Mouse (Mus musculus): Measurements from ENCODE around the gene Pakap. TPM values are rescaled to one million over a fixed set of nuclear protein-coding genes. Genes with fewer than 3 reads are reported as not detected.

Pakap gene
- polyA plus RNA-seq, 1 experiment from 2014 or later: 9.8 TPM

- Histone ChIP-seq H3K9me3 (ENCODE audit: control insufficient read depth, low read length) (no peaks in the 10 kb centered on the region), H3K27ac (ENCODE audit: low read depth, low read length) (no peak overlapping the region), H3K4me3 (ENCODE audit: low read depth, low read length) (no peak overlapping the region), H3K27me3 (ENCODE audit: control insufficient read depth, insufficient read depth, low read length) (no peaks in the 10 kb centered on the region), H3K36me3 (ENCODE audit: control insufficient read depth, insufficient read depth, low read length) (no peaks in the 10 kb centered on the region), H3K9ac (replicated peaks; ENCODE audit: low read depth, low read length) (no peak overlapping the region), H3K4me2 (ENCODE audit: low read depth, low read length) (no peak overlapping the region), H3K4me1 (ENCODE audit: control insufficient read depth, insufficient read depth, low read length) (no peaks in the 10 kb centered on the region)
- no peak for ATAC-seq (ENCODE audit: low read depth)
- 82% methylated on average over 4 of the region's 4 CpGs for WGBS
Observed at GRCm38 (mm10) chr4:57672541-57672940, 104.6 kb downstream of the Pakap start.

DNA sequence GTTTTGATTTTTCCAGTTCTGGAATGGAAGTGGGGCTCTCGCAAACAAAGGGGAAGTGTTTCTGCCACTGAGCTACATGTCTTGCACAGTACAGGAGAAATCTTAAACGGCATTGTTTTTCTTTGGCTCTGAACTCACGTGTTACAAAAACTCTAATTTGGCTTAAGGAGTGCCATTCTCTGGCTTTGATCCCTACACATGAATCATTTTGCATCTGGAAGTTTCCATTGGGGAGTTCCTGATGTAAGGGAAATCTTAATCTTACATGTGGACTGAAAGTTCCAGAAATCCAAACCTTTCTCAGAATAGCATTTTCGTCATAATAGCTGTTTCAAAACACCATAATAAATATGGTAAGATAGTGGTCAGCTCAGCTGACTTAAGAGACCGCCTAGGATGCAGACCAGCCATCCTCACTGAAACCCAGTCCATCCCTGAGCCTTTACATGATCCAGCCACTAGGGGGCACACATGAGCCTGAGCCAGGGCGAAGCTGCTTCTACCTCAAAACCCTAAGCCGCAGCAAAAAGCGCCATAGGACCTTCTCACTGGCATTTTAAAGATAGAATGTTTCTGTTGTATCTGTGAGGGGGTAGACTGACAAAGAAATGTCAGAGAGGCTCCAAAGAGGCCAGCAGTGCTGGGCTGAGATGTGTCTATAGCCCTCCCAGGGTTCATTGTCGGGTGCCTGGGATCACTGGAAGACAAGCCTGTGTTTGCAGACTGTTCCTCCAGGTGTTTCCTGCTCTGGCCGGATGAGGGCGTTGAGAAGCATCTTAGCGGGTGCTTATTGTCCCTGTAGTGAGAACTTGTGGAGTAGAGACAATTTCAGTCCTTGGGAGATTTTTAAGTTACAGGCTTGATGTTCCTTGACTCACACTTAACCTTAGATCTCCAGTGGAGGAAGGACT lies 105.3 kb downstream of the Pakap start:
- ATAC-seq (ENCODE audit: low read depth): peak; percentile 80

GRCm38 (mm10) chr4:57674351-57674750 lies 106.4 kb downstream of the Pakap start:
- H3K27ac ChIP-seq (ENCODE audit: low read depth, low read length): no peak overlapping the region
- WGBS: 83% methylated on average over 7 of the region's 7 CpGs
- no peaks in the 10 kb centered on the region for H3K27me3 ChIP-seq (ENCODE audit: control insufficient read depth, insufficient read depth, low read length)
- no peak overlapping the region for H3K4me3 ChIP-seq (ENCODE audit: low read depth, low read length)
- no peak overlapping the region for H3K9ac ChIP-seq (replicated peaks; ENCODE audit: low read depth, low read length)
- no peak for ATAC-seq (ENCODE audit: low read depth)
- no peak overlapping the region for H3K4me2 ChIP-seq (ENCODE audit: low read depth, low read length)
- H3K9me3 ChIP-seq (ENCODE audit: control insufficient read depth, low read length): no peaks in the 10 kb centered on the region
- no peaks in the 10 kb centered on the region for H3K4me1 ChIP-seq (ENCODE audit: control insufficient read depth, insufficient read depth, low read length)
- no peaks in the 10 kb centered on the region for H3K36me3 ChIP-seq (ENCODE audit: control insufficient read depth, insufficient read depth, low read length)

More for the DNA sequence above, 105.3 kb downstream of the Pakap start:
- H3K9me3 ChIP-seq (ENCODE audit: control insufficient read depth, low read length): no peaks in the 10 kb centered on the region
- H3K27ac ChIP-seq (ENCODE audit: low read depth, low read length): no peak overlapping the region
- 15% methylated on average over 12 of the region's 12 CpGs for WGBS
- peak overlapping the region; percentile 52 for H3K4me2 ChIP-seq (ENCODE audit: low read depth, low read length)
- no peaks in the 10 kb centered on the region for H3K27me3 ChIP-seq (ENCODE audit: control insufficient read depth, insufficient read depth, low read length)
- peak overlapping the region; percentile 44; the same call in 1 of the 2 replicates for H3K9ac ChIP-seq (replicated peaks; ENCODE audit: low read depth, low read length)
- H3K4me3 ChIP-seq (ENCODE audit: low read depth, low read length): 0 out of 2 replicates have a peak overlapping the region, but pooled peaks have one; percentile 15
- H3K36me3 ChIP-seq (ENCODE audit: control insufficient read depth, insufficient read depth, low read length): no peaks in the 10 kb centered on the region
- H3K4me1 ChIP-seq (ENCODE audit: control insufficient read depth, insufficient read depth, low read length): no peaks in the 10 kb centered on the region

DNA sequence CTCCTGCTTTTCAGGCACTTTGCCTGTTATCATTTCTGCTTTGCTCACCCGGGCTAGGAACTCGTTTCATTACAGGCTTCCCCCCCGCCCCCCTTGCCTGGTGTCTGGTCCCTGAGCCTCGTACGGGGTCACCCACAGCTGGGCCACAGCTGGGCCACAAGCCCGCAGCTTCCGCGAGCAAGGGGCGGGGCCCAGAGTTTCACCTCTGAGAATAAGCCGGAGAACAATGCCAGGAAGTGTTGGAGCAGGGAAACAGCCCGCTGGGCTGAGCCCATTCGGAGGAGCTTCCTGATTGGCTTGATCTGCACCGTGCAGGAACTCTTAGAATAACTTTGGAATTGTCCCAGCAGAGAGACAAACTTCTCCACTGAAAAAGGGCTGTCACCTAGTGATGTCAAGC lies 107.4 kb downstream of the Pakap start:
- Histone ChIP-seq H3K27ac (ENCODE audit: low read depth, low read length) (no peak overlapping the region), H3K4me3 (ENCODE audit: low read depth, low read length) (0 out of 2 replicates have a peak overlapping the region, but pooled peaks have one; percentile 9), H3K4me2 (ENCODE audit: low read depth, low read length) (peak overlapping the region; percentile 30; the same call in 1 of the 2 replicates), H3K4me1 (ENCODE audit: control insufficient read depth, insufficient read depth, low read length) (no peaks in the 10 kb centered on the region), H3K9me3 (ENCODE audit: control insufficient read depth, low read length) (no peaks in the 10 kb centered on the region), H3K27me3 (ENCODE audit: control insufficient read depth, insufficient read depth, low read length) (no peaks in the 10 kb centered on the region), H3K36me3 (ENCODE audit: control insufficient read depth, insufficient read depth, low read length) (no peaks in the 10 kb centered on the region), H3K9ac (replicated peaks; ENCODE audit: low read depth, low read length) (0 out of 2 replicates have a peak overlapping the region, but pooled peaks have one; percentile 9)
- 3% methylated on average over 13 of the region's 13 CpGs for whole genome bisulfite sequencing
- peak; percentile 54 for ATAC-seq (ENCODE audit: low read depth)

GRCm38 (mm10) chr4:57677916-57678315 lies 109.9 kb downstream of the Pakap start:
- WGBS: 85% methylated on average over 12 of the region's 12 CpGs
- no peak for ATAC-seq (ENCODE audit: low read depth)

DNA sequence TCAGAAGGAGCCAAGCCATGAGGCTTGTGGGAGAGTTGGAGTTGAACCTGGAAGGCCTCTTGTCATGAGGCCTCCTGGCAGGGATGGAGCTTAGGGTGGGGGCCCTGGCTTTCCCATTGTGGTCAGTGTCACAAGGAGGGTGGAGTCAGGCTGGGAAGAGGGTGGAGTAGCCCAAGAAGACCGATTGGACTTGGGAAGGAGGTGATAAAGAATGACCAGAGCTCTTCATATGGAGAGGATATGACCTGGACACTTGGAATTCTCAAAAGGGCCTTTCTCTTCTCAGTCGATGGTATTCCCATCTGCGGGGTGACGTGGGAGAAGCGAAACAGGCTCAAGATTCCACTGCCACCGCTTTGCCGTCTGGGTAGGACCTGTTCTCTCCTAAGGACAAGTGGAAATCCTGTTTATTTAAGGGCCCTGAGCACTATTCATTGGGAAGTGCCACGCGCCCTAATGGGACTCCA lies 111.0 kb downstream of the Pakap start:
- Histone ChIP-seq H3K4me1 (ENCODE audit: control insufficient read depth, insufficient read depth, low read length) (no peaks in the 10 kb centered on the region), H3K4me3 (ENCODE audit: low read depth, low read length) (no peak overlapping the region), H3K4me2 (ENCODE audit: low read depth, low read length) (no peak overlapping the region), H3K9ac (replicated peaks; ENCODE audit: low read depth, low read length) (no peak overlapping the region), H3K27me3 (ENCODE audit: control insufficient read depth, insufficient read depth, low read length) (no peaks in the 10 kb centered on the region), H3K27ac (ENCODE audit: low read depth, low read length) (no peak overlapping the region), H3K9me3 (ENCODE audit: control insufficient read depth, low read length) (no peaks in the 10 kb centered on the region), H3K36me3 (ENCODE audit: control insufficient read depth, insufficient read depth, low read length) (no peaks in the 10 kb centered on the region)
- WGBS: 84% methylated on average over 9 of the region's 9 CpGs
- no peak for ATAC-seq (ENCODE audit: low read depth)

More at GRCm38 (mm10) chr4:57677916-57678315, 109.9 kb downstream of the Pakap start:
- Histone ChIP-seq H3K9ac (replicated peaks; ENCODE audit: low read depth, low read length) (no peak overlapping the region), H3K27me3 (ENCODE audit: control insufficient read depth, insufficient read depth, low read length) (no peaks in the 10 kb centered on the region), H3K27ac (ENCODE audit: low read depth, low read length) (no peak overlapping the region), H3K4me2 (ENCODE audit: low read depth, low read length) (no peak overlapping the region), H3K36me3 (ENCODE audit: control insufficient read depth, insufficient read depth, low read length) (no peaks in the 10 kb centered on the region), H3K4me1 (ENCODE audit: control insufficient read depth, insufficient read depth, low read length) (no peaks in the 10 kb centered on the region), H3K9me3 (ENCODE audit: control insufficient read depth, low read length) (no peaks in the 10 kb centered on the region), H3K4me3 (ENCODE audit: low read depth, low read length) (no peak overlapping the region)

DNA sequence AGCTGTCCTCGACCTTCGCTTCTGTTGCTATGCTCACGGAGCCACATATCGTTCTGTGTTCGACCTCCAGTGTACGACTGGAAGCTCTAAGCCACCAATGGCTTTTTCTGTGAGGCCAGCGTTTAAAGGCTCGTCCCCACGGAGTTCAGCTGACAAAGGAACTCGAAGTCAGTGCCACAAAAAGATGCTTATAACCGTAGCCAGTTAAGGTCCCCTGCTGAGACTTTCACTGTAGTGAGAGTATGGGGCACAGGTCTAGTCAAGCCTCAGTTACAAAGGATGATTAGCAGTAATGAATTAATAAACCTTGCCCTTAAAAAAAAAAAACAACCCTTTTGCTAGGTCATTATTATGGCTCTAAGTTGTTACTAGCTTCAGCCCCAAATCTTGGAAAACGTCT lies 112.2 kb downstream of the Pakap start:
- 48% methylated on average over 12 of the region's 12 CpGs for WGBS
- no peak for ATAC-seq (ENCODE audit: low read depth)
- no peak overlapping the region for H3K4me2 ChIP-seq (ENCODE audit: low read depth, low read length)
- no peaks in the 10 kb centered on the region for H3K9me3 ChIP-seq (ENCODE audit: control insufficient read depth, low read length)
- no peak overlapping the region for H3K4me3 ChIP-seq (ENCODE audit: low read depth, low read length)
- H3K27ac ChIP-seq (ENCODE audit: low read depth, low read length): no peak overlapping the region
- H3K9ac ChIP-seq (replicated peaks; ENCODE audit: low read depth, low read length): no peak overlapping the region
- no peaks in the 10 kb centered on the region for H3K4me1 ChIP-seq (ENCODE audit: control insufficient read depth, insufficient read depth, low read length)
- no peaks in the 10 kb centered on the region for H3K27me3 ChIP-seq (ENCODE audit: control insufficient read depth, insufficient read depth, low read length)
- no peaks in the 10 kb centered on the region for H3K36me3 ChIP-seq (ENCODE audit: control insufficient read depth, insufficient read depth, low read length)

- 64% methylated on average over 12 of the region's 12 CpGs for WGBS
- Histone ChIP-seq H3K4me1 (ENCODE audit: control insufficient read depth, insufficient read depth, low read length) (no peaks in the 10 kb centered on the region), H3K4me3 (ENCODE audit: low read depth, low read length) (no peak overlapping the region), H3K36me3 (ENCODE audit: control insufficient read depth, insufficient read depth, low read length) (no peaks in the 10 kb centered on the region), H3K4me2 (ENCODE audit: low read depth, low read length) (no peak overlapping the region), H3K27ac (ENCODE audit: low read depth, low read length) (no peak overlapping the region), H3K27me3 (ENCODE audit: control insufficient read depth, insufficient read depth, low read length) (no peaks in the 10 kb centered on the region), H3K9ac (replicated peaks; ENCODE audit: low read depth, low read length) (no peak overlapping the region), H3K9me3 (ENCODE audit: control insufficient read depth, low read length) (no peaks in the 10 kb centered on the region)
- no peak for ATAC-seq (ENCODE audit: low read depth)
Observed at GRCm38 (mm10) chr4:57681511-57681910, 113.5 kb downstream of the Pakap start.

DNA sequence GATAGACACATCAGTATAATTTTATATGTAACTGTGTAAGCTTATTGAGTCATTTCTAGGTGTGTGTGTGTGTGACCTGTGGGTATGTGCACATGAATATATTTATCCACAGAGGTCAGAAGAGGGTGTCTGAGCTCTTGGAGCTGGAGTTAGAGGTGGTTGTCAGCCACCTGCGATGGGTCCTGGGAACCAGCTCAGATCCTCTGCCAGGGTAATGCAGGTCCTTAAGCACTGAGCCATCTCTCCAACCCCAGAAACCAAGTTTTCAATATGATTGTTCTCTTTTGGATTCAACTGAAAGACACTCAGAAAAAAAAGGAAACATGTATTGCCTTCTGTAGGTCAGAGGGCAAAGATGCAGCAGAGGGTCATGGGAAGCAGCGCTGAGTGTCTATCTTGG lies 114.4 kb downstream of the Pakap start:
- H3K27ac ChIP-seq (ENCODE audit: low read depth, low read length): no peak overlapping the region
- H3K4me1 ChIP-seq (ENCODE audit: control insufficient read depth, insufficient read depth, low read length): no peaks in the 10 kb centered on the region
- no peaks in the 10 kb centered on the region for H3K36me3 ChIP-seq (ENCODE audit: control insufficient read depth, insufficient read depth, low read length)
- 96% methylated on average over 2 of the region's 2 CpGs for WGBS
- no peak for ATAC-seq (ENCODE audit: low read depth)
- no peaks in the 10 kb centered on the region for H3K9me3 ChIP-seq (ENCODE audit: control insufficient read depth, low read length)
- no peaks in the 10 kb centered on the region for H3K27me3 ChIP-seq (ENCODE audit: control insufficient read depth, insufficient read depth, low read length)
- H3K4me2 ChIP-seq (ENCODE audit: low read depth, low read length): no peak overlapping the region
- H3K4me3 ChIP-seq (ENCODE audit: low read depth, low read length): no peak overlapping the region
- no peak overlapping the region for H3K9ac ChIP-seq (replicated peaks; ENCODE audit: low read depth, low read length)

Measured in neural tube, embryonic 14.5 days (tissue).